Mouse (Mus musculus) spleen, adult 2 months (tissue): ENCODE data around the gene Olfr688.

Experiments used
- CTCF ChIP-seq: fragments of 200-500 bp; IDR thresholded peaks from 2 replicates; pipeline ENCODE4 v1.5.1; 2011; ENCODE audit warnings: mild to moderate bottlenecking, inconsistent platforms; ENCODE audit not compliant: insufficient read depth, insufficient read length, insufficient replicate concordance; ENCODE audit errors: extremely low read depth
- POLR2A ChIP-seq: fragments of 200-500 bp; IDR thresholded peaks from 2 replicates; pipeline ENCODE4 v1.6.1; 2011; ENCODE audit warnings: low read depth, low read length, inconsistent platforms

- TF ChIP-seq CTCF (no peak), POLR2A (no peak)
These were observed 40.2 kb upstream of the Olfr688 start for GRCm38 (mm10) chr7:105247671-105248070.
